Mouse (Mus musculus): Measurements from ENCODE around the gene Lcn9.

The Lcn9 gene

GRCm38 (mm10) chr2:25850330-25850729 is 27.4 kb downstream of the Lcn9 start:
- peak; percentile 31 for DNase-seq (ENCODE audit: low spot score)

- DNase-seq (ENCODE audit: low spot score) = peak; percentile 15
Measured at GRCm38 (mm10) chr2:25852626-25853025, 29.7 kb downstream of the Lcn9 start.

GRCm38 (mm10) chr2:25853998-25854397 is 31.0 kb downstream of the Lcn9 start:
- peak; percentile 15 for DNase-seq (ENCODE audit: low spot score)

DNA sequence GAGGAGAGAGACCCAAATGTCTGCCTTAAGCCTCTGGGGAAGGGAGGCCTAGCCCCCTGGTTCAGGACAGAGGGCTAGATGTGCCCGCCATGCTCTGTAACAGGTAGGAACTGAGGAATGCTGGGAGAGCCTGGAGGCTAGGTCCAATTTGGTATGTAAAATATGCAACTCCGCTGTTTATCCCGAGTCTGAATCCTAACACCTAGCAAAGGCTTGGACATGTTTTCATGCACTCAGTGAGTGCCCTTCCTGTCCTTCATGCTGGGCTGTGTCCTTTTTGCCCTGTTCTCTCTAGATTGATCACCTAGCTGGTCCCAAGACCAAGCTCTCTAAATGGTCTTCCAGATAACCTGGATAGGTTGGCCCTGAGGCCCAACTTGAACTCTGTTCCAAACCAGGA is 36.9 kb downstream of the Lcn9 start:
- DNase-seq (ENCODE audit: low spot score) = no peak

- DNase-seq (ENCODE audit: low spot score) = no peak
Measured at GRCm38 (mm10) chr2:25862038-25862437, 39.1 kb downstream of the Lcn9 start.

DNA sequence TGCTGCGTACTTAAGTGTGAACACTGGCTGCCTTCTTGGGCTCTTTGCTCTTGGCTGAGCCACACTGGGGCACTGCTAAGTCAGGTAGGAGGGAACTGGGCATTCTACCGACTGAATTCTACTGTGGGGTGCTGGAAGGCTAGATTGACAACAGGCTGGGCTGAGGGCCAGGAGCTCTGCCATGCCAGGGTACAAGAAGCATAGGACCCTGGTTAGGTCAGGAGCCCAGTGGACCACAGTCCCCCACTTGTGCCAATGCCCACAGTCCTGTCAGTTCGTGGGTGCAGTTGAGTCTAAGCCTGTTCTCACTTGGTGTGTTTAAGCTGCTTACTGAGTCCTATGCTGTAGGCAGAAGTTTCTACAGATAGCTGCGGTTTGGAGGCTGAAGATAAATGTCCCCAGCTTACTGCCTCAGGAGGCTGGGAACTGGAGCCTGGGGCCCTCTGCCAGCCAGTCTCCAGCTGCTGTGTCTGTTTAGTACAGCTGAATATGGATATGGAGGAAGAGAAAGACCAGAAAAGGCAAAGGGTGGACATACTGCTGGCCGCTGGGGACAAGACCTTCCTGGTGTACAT is 39.8 kb downstream of the Lcn9 start:
- no peak for DNase-seq (ENCODE audit: low spot score)

- DNase-seq (ENCODE audit: low spot score) = no peak
Measured at GRCm38 (mm10) chr2:25863337-25864131, 40.6 kb downstream of the Lcn9 start, which contains the start of gene Kcnt1. Gene Kcnt1 (plus strand): TSS chr2:25863734.

DNA sequence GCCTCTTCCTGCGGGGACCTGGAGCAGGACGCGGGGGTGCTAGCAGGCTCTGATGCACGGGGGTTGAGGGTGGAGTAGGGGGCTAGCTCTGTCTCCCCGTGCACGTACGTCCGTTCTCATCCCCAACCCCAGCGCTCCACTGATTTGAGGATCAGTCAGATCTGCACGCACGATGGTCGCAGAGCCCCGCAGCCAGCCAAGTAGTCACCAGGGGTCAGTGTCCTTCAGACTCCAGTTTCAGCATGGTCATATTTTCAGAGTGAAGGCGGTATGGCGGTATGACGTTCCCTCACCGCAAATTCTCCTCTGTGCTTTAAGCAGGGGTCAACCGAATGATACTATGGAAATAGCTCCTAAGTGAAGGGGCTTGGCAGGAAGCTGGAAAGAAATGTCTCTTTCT is 41.3 kb downstream of the Lcn9 start:
- no peak for DNase-seq (ENCODE audit: low spot score)

DNA sequence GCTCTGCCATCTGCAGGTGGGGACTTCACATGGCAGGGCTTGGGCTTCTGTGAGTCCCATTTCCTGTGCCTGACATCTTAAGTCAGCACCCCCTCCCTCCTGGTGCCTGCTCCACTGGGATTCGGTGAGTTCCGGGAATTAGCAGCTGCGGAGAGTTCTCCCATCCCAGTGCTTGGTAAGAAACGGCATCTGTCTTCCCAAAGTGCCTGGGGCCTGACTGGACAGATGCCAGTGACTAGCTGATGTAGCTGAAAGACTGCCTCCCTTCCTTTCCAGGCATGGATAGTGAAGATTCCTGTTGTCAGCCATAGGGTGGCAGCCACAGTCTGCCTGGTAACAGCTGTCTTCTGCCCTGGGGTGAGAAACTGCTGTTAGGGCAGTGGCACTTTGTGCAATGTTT is 42.5 kb downstream of the Lcn9 start:
- DNase-seq (ENCODE audit: low spot score) = no peak

GRCm38 (mm10) chr2:25866656-25867055 is 43.7 kb downstream of the Lcn9 start:
- no peak for DNase-seq (ENCODE audit: low spot score)
